Mouse (Mus musculus) heart, adult 8-10 months (tissue): ENCODE measurements at regions not wholly inside any gene's neighbourhood (a gene's known extent, or its start where the extent isn't known, plus 50 kb on each side); places are given as distances from the start of the nearest gene placed in this dataset.

ENCODE experiments used
- DNase-seq: peaks from one replicate; pipeline ENCODE4 v3.0.0; 2022; ENCODE audit warnings: low spot score

- DNase-seq = no peak
Measured at GRCm38 (mm10) chr2:74977348-74977747, 151.7 kb downstream of the Mtx2 start.

DNA sequence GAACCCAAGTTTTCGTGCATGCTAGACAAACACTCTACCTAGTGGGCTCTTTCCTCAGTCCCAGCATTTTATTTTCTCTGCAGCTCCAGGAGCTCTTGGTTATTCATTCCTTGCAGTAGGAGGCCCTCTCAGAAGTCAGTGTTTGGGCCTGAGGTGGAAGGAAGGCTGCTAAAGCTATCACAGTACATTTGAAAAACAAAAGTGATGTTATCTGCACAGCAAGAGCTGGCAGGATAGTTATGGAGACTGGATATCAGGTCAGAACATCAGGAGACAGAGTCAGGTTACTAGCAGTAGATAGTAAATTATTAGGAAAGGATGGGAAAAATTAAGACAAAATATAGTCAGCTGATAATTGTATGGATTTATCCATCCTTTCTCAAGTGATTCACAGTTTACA is 152.2 kb downstream of the Mtx2 start:
- no peak for DNase-seq

- DNase-seq = no peak
Measured at GRCm38 (mm10) chr2:74981856-74982255, 156.3 kb downstream of the Mtx2 start.

DNA sequence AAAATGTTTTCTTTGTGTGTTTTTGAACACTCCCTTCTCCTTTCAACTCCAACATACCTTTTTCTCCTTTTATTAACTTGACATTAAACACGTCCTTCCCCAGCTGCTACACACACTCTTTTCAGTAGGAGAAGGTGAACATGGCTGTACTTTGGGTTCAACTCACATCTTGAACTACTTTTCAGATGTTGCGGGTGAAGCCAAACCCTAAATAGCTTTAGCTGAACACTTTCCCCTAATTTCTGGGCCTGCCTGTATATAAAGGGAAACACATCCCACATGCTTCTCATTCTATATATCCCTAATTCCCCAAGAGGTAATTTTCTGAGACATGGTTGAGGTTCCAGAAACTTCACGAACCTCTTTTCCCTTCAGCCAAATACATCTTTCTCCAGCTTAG is 168.2 kb downstream of the Mtx2 start:
- DNase-seq = no peak

- no peak for DNase-seq
Measured at GRCm38 (mm10) chr2:74994998-74995397, 169.4 kb downstream of the Mtx2 start.

GRCm38 (mm10) chr2:74997736-74998135 is 172.1 kb downstream of the Mtx2 start:
- DNase-seq = no peak

- peak; percentile 48 for DNase-seq
Measured at GRCm38 (mm10) chr2:75000368-75000796, 174.8 kb downstream of the Mtx2 start.

- DNase-seq = peak; percentile 53
Measured at GRCm38 (mm10) chr2:75002562-75002961, 177.0 kb downstream of the Mtx2 start.

GRCm38 (mm10) chr2:75008116-75008515 is 182.5 kb downstream of the Mtx2 start:
- no peak for DNase-seq

GRCm38 (mm10) chr2:75010647-75011046 is 185.0 kb downstream of the Mtx2 start:
- no peak for DNase-seq

DNA sequence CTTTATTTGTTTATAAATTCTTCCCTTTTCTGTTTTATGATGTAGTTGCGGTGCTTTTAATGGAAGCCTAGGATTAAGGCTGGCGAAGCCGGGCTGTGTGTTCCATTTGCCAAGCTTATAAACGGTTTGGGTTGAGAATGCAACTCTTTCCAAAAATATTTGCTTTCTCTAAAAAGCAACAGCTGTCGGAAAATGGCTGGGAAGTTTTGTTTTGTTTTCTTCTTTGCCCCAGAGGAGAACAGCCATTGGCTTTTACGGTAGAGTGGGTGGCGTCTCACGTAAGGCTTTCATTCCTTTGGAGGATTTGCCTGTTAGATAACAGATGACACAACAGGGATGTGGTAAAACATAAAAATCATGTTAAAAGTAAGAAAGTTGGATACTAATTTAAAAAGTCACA is 186.4 kb downstream of the Mtx2 start:
- peak; percentile 24 for DNase-seq

- DNase-seq = no peak
Measured at GRCm38 (mm10) chr2:75014994-75015728, 189.6 kb downstream of the Mtx2 start.

DNA sequence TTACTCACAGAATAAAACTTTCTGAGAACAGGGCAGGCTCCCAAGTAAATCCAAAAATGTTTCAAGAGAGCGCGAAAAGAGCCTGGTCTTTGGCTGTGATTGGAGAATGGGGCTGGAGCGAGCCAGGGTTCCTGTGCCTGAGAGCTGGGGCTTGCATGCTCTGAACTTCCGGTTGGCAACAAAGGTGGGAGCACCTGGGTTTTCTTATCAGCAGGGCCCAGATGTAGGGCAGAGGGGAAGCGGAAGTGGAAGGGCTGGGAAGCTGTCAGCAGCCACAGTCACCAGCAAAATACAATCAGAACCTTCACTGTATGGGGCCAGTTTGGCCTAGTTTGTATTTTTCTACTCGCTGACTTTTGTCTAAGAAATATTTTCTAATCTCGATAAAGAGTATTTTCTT is 193.9 kb downstream of the Mtx2 start:
- DNase-seq = peak; percentile 68

DNA sequence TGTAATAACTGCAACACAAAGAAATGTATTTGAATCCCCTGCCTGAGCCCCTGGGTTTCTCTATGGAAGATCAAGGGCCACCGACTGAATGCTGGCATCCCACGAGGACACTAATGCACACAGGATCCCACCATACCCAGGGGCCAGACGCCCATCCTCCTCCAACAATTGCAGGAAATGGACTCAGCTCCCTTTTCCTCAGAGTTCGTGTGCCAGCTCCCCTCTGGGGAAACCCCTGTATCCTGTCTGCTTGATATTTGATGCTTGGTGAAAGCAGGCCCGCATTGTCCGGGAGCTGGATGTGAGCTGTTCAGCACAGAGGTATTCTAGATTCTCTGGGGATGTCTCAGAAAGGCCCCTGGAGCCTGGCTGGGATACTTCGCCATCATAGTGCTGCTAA is 196.0 kb downstream of the Mtx2 start:
- DNase-seq = peak; percentile 41

DNA sequence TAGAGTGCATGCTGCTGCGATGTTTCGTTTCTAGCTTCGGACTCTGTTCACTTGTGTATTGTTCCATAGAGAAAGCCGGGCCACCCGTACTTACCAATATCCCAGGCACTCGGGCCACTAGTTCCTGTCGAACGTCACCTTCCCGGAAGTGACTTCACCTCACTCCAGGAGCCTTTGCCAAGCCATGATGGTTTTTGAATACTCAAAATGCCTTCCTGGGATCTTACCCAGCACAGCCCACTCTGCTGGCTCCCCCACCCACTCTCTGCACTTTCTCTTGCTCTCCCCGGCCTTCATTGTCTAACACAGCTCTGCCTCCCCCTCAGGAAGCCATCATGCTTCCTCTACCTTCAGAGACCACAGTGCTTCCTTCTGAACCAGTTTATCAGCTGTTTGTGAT is 202.5 kb downstream of the Mtx2 start:
- DNase-seq = no peak

- DNase-seq = no peak
Measured at GRCm38 (mm10) chr2:75029089-75029693, 203.6 kb downstream of the Mtx2 start.

DNA sequence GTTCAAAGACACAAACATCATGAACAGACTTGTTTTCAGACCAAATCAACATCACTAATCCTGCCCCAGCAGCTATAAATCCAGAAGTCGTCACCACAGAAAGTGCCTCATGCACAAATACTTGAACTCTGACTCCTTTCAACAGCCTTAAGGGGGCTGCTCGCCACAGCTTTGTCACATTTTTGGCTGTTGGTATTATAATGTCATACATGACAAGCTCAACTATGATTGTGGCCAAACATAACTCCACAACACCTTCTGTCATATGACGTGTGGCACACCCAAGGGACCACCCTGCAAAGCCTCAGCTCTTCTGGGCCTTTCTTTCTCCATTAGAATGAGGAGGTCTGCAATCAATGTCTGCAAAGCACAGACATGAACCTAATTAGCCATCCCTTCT is 209.1 kb downstream of the Mtx2 start:
- DNase-seq = no peak

- peak; percentile 21 for DNase-seq
Measured at GRCm38 (mm10) chr2:75039066-75039465, 213.5 kb downstream of the Mtx2 start.

GRCm38 (mm10) chr2:75046892-75047291 is 221.3 kb downstream of the Mtx2 start:
- no peak for DNase-seq

GRCm38 (mm10) chr2:75048071-75048470 is 222.5 kb downstream of the Mtx2 start:
- DNase-seq = no peak

GRCm38 (mm10) chr2:75054474-75055186 is 229.0 kb downstream of the Mtx2 start:
- no peak for DNase-seq

DNA sequence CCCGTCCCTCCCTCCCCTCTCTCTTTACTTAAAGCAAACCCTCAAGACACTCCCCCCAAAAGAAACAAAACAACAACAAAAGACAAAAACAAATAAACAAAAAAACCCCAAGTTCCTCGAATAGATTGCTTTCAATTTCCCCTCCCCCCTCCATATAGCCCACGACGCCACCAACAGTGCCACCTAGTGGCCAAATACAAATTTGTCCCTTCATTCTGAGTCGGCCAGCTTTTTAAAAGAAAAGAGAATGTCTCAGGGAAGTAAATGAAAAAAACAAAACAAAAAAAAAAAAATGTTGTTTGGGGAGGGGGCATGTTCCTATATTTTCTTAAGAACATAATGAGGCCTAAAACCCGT is 229.6 kb downstream of the Mtx2 start:
- DNase-seq = peak; percentile 51

- no peak for DNase-seq
Measured at GRCm38 (mm10) chr2:75061009-75061408, 235.4 kb downstream of the Mtx2 start.
